Mouse (Mus musculus): Measurements from ENCODE around the gene Zzef1. TPM values are rescaled to one million over a fixed set of nuclear protein-coding genes. Genes with fewer than 3 reads are reported as not detected.

The Zzef1 gene
- polyA plus RNA-seq, 1 experiment from 2014 or later, result 7.2 TPM

- DNase-seq (ENCODE audit: low spot score), result no peak
- Histone ChIP-seq H3K36me3 (ENCODE audit: control insufficient read depth, insufficient read depth, low read length) (no peaks in the 10 kb centered on the region), H3K4me1 (ENCODE audit: control insufficient read depth, insufficient read depth, low read length) (no peaks in the 10 kb centered on the region), H3K4me3 (ENCODE audit: low read depth, low read length) (peak overlapping the region; percentile 98), H3K9ac (ENCODE audit: low read length) (peak overlapping the region; percentile 77), H3K27ac (replicated peaks; ENCODE audit: low read depth, low read length) (no peak overlapping the region), H3K4me2 (ENCODE audit: low read depth, severe bottlenecking) (peak overlapping the region; percentile 82), H3K27me3 (ENCODE audit: control insufficient read depth, insufficient read depth, low read length) (no peaks in the 10 kb centered on the region), H3K9me3 (ENCODE audit: control insufficient read depth, low read length) (no peaks in the 10 kb centered on the region)
- WGBS, result under 1% methylated on average over 39 of the region's 42 CpGs
- no peak; the same call in 1 of the 2 replicates for ATAC-seq (ENCODE audit: insufficient number of reproducible peaks, low FRiP score, low TSS enrichment, low read depth)
Measured at GRCm38 (mm10) chr11:72796296-72796687, 266 bp downstream of the Zzef1 start.

DNA sequence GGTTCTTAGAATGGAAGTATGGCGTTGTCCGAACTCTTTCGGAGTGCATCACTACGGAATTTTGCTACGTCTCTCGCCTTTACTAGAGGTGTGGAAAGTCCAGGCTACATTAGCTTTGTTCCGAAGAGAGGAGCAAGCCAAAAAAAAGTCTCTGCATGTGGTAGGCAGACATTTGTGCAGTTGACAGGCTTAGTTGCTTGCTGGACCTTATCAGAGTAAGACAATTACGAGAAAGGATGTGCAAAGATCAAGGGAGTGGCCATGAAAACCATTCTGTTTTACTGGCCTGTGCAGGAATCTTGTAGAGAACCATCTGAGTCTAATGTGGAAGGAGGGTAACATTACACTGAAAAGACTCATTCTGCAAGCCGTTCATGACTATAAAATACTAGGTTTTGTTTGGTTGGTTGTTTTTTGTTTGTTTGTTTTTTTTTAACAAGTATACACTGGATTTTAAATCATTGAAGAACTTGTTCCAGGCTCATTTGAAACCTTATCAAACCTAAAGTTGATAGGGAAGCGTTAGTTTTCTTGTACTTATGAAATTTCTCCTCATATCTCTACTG lies 830 bp downstream of the Zzef1 start:
- Histone ChIP-seq H3K36me3 (ENCODE audit: control insufficient read depth, insufficient read depth, low read length) (no peaks in the 10 kb centered on the region), H3K9me3 (ENCODE audit: control insufficient read depth, low read length) (no peaks in the 10 kb centered on the region), H3K4me2 (ENCODE audit: low read depth, severe bottlenecking) (peak overlapping the region; percentile 82), H3K27ac (replicated peaks; ENCODE audit: low read depth, low read length) (no peak overlapping the region), H3K9ac (ENCODE audit: low read length) (peak overlapping the region; percentile 77), H3K4me1 (ENCODE audit: control insufficient read depth, insufficient read depth, low read length) (no peaks in the 10 kb centered on the region), H3K27me3 (ENCODE audit: control insufficient read depth, insufficient read depth, low read length) (no peaks in the 10 kb centered on the region), H3K4me3 (ENCODE audit: low read depth, low read length) (peak overlapping the region; percentile 98)
- ATAC-seq (ENCODE audit: insufficient number of reproducible peaks, low FRiP score, low TSS enrichment, low read depth), result no peak
- DNase-seq (ENCODE audit: low spot score), result no peak
- WGBS, result 20% methylated on average over 10 of the region's 10 CpGs

GRCm38 (mm10) chr11:72798112-72798511 lies 2.1 kb downstream of the Zzef1 start:
- Histone ChIP-seq H3K27ac (replicated peaks; ENCODE audit: low read depth, low read length) (no peak overlapping the region), H3K9ac (ENCODE audit: low read length) (no peak overlapping the region), H3K4me2 (ENCODE audit: low read depth, severe bottlenecking) (no peak overlapping the region), H3K4me3 (ENCODE audit: low read depth, low read length) (no peak overlapping the region), H3K27me3 (ENCODE audit: control insufficient read depth, insufficient read depth, low read length) (no peaks in the 10 kb centered on the region), H3K9me3 (ENCODE audit: control insufficient read depth, low read length) (no peaks in the 10 kb centered on the region), H3K36me3 (ENCODE audit: control insufficient read depth, insufficient read depth, low read length) (no peaks in the 10 kb centered on the region), H3K4me1 (ENCODE audit: control insufficient read depth, insufficient read depth, low read length) (no peaks in the 10 kb centered on the region)
- no peak for DNase-seq (ENCODE audit: low spot score)
- no peak for ATAC-seq (ENCODE audit: insufficient number of reproducible peaks, low FRiP score, low TSS enrichment, low read depth)

GRCm38 (mm10) chr11:72801182-72801581 lies 5.2 kb downstream of the Zzef1 start:
- no peaks in the 10 kb centered on the region for H3K9me3 ChIP-seq (ENCODE audit: control insufficient read depth, low read length)
- H3K27me3 ChIP-seq (ENCODE audit: control insufficient read depth, insufficient read depth, low read length), result no peaks in the 10 kb centered on the region
- no peak for DNase-seq (ENCODE audit: low spot score)
- H3K4me1 ChIP-seq (ENCODE audit: control insufficient read depth, insufficient read depth, low read length), result no peaks in the 10 kb centered on the region
- no peak overlapping the region for H3K4me2 ChIP-seq (ENCODE audit: low read depth, severe bottlenecking)
- H3K36me3 ChIP-seq (ENCODE audit: control insufficient read depth, insufficient read depth, low read length), result no peaks in the 10 kb centered on the region
- ATAC-seq (ENCODE audit: insufficient number of reproducible peaks, low FRiP score, low TSS enrichment, low read depth), result no peak
- no peak overlapping the region for H3K9ac ChIP-seq (ENCODE audit: low read length)
- H3K4me3 ChIP-seq (ENCODE audit: low read depth, low read length), result no peak overlapping the region
- no peak overlapping the region for H3K27ac ChIP-seq (replicated peaks; ENCODE audit: low read depth, low read length)

- WGBS, result 80% methylated on average over 3 of the region's 3 CpGs
- DNase-seq (ENCODE audit: low spot score), result no peak
- no peak overlapping the region for H3K4me3 ChIP-seq (ENCODE audit: low read depth, low read length)
Measured at GRCm38 (mm10) chr11:72803038-72803437, 7.0 kb downstream of the Zzef1 start.

DNA sequence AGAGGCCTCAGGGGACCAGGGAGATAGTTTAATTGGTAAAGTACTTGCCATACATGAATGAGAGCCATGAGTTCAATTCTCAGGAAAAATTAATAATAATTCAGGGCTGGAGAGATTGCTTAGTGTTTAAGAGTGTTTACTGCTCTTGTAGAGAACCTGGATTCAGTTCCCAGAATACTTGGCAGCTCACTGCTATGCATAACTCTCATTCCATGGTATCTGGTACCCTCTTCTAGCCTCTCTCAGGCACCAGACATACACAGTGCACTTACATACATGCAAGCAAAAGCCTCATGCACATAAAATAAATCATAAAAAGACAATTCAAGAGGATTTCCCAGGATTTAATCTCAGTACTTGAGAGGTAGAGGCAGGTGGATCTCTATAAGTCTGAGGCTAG lies 8.6 kb downstream of the Zzef1 start:
- no peak overlapping the region for H3K4me2 ChIP-seq (ENCODE audit: low read depth, severe bottlenecking)
- no peak overlapping the region for H3K4me3 ChIP-seq (ENCODE audit: low read depth, low read length)
- no peaks in the 10 kb centered on the region for H3K4me1 ChIP-seq (ENCODE audit: control insufficient read depth, insufficient read depth, low read length)
- no peak overlapping the region for H3K9ac ChIP-seq (ENCODE audit: low read length)
- no peaks in the 10 kb centered on the region for H3K27me3 ChIP-seq (ENCODE audit: control insufficient read depth, insufficient read depth, low read length)
- ATAC-seq (ENCODE audit: insufficient number of reproducible peaks, low FRiP score, low TSS enrichment, low read depth) (no peak), DNase-seq (ENCODE audit: low spot score) (no peak)
- H3K9me3 ChIP-seq (ENCODE audit: control insufficient read depth, low read length), result no peaks in the 10 kb centered on the region
- no peak overlapping the region for H3K27ac ChIP-seq (replicated peaks; ENCODE audit: low read depth, low read length)
- H3K36me3 ChIP-seq (ENCODE audit: control insufficient read depth, insufficient read depth, low read length), result no peaks in the 10 kb centered on the region

More at GRCm38 (mm10) chr11:72803038-72803437, 7.0 kb downstream of the Zzef1 start:
- Histone ChIP-seq H3K27me3 (ENCODE audit: control insufficient read depth, insufficient read depth, low read length) (no peaks in the 10 kb centered on the region), H3K9ac (ENCODE audit: low read length) (no peak overlapping the region), H3K9me3 (ENCODE audit: control insufficient read depth, low read length) (no peaks in the 10 kb centered on the region), H3K27ac (replicated peaks; ENCODE audit: low read depth, low read length) (no peak overlapping the region), H3K4me2 (ENCODE audit: low read depth, severe bottlenecking) (no peak overlapping the region), H3K36me3 (ENCODE audit: control insufficient read depth, insufficient read depth, low read length) (no peaks in the 10 kb centered on the region), H3K4me1 (ENCODE audit: control insufficient read depth, insufficient read depth, low read length) (no peaks in the 10 kb centered on the region)
- no peak for ATAC-seq (ENCODE audit: insufficient number of reproducible peaks, low FRiP score, low TSS enrichment, low read depth)

GRCm38 (mm10) chr11:72805232-72805631 lies 9.2 kb downstream of the Zzef1 start:
- WGBS, result 91% methylated on average over 3 of the region's 3 CpGs
- no peaks in the 10 kb centered on the region for H3K36me3 ChIP-seq (ENCODE audit: control insufficient read depth, insufficient read depth, low read length)
- H3K4me2 ChIP-seq (ENCODE audit: low read depth, severe bottlenecking), result no peak overlapping the region
- no peaks in the 10 kb centered on the region for H3K9me3 ChIP-seq (ENCODE audit: control insufficient read depth, low read length)
- no peaks in the 10 kb centered on the region for H3K4me1 ChIP-seq (ENCODE audit: control insufficient read depth, insufficient read depth, low read length)
- H3K27ac ChIP-seq (replicated peaks; ENCODE audit: low read depth, low read length), result no peak overlapping the region
- ATAC-seq (ENCODE audit: insufficient number of reproducible peaks, low FRiP score, low TSS enrichment, low read depth) (no peak), DNase-seq (ENCODE audit: low spot score) (no peak)
- no peak overlapping the region for H3K4me3 ChIP-seq (ENCODE audit: low read depth, low read length)
- H3K9ac ChIP-seq (ENCODE audit: low read length), result no peak overlapping the region
- no peaks in the 10 kb centered on the region for H3K27me3 ChIP-seq (ENCODE audit: control insufficient read depth, insufficient read depth, low read length)

DNA sequence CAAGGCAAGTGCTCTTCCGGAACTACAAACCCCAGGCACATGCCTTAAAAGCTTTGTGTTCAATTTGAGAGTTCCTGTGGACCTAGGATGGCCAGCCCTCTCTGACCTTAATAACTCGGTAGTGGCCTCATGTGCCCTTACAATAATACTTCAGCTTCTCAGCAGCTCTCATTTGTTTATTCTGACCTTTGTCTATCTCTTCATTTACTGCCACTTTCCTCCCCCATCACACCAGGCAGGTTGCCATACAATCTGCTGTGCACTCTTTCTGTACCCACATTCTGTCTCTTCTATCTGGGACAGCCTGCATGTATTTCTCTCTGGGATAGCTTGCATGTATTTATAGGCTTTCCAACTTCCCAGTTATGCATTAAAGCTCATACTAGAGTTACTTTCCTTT lies 10.5 kb downstream of the Zzef1 start:
- H3K4me1 ChIP-seq (ENCODE audit: control insufficient read depth, insufficient read depth, low read length), result no peaks in the 10 kb centered on the region
- no peaks in the 10 kb centered on the region for H3K9me3 ChIP-seq (ENCODE audit: control insufficient read depth, low read length)
- no peaks in the 10 kb centered on the region for H3K36me3 ChIP-seq (ENCODE audit: control insufficient read depth, insufficient read depth, low read length)
- no peak for DNase-seq (ENCODE audit: low spot score)
- no peak overlapping the region for H3K4me3 ChIP-seq (ENCODE audit: low read depth, low read length)
- no peak for ATAC-seq (ENCODE audit: insufficient number of reproducible peaks, low FRiP score, low TSS enrichment, low read depth)
- 76% methylated on average over 2 of the region's 2 CpGs for WGBS
- H3K4me2 ChIP-seq (ENCODE audit: low read depth, severe bottlenecking), result no peak overlapping the region
- H3K27ac ChIP-seq (replicated peaks; ENCODE audit: low read depth, low read length), result no peak overlapping the region
- H3K27me3 ChIP-seq (ENCODE audit: control insufficient read depth, insufficient read depth, low read length), result no peaks in the 10 kb centered on the region
- H3K9ac ChIP-seq (ENCODE audit: low read length), result no peak overlapping the region

GRCm38 (mm10) chr11:72807992-72808391 lies 12.0 kb downstream of the Zzef1 start:
- H3K4me1 ChIP-seq (ENCODE audit: control insufficient read depth, insufficient read depth, low read length), result no peaks in the 10 kb centered on the region
- H3K4me2 ChIP-seq (ENCODE audit: low read depth, severe bottlenecking), result no peak overlapping the region
- H3K4me3 ChIP-seq (ENCODE audit: low read depth, low read length), result no peak overlapping the region
- H3K36me3 ChIP-seq (ENCODE audit: control insufficient read depth, insufficient read depth, low read length), result no peaks in the 10 kb centered on the region
- DNase-seq (ENCODE audit: low spot score) (no peak), ATAC-seq (ENCODE audit: insufficient number of reproducible peaks, low FRiP score, low TSS enrichment, low read depth) (no peak)
- no peaks in the 10 kb centered on the region for H3K27me3 ChIP-seq (ENCODE audit: control insufficient read depth, insufficient read depth, low read length)
- WGBS, result 82% methylated on average over 4 of the region's 4 CpGs
- no peaks in the 10 kb centered on the region for H3K9me3 ChIP-seq (ENCODE audit: control insufficient read depth, low read length)
- no peak overlapping the region for H3K9ac ChIP-seq (ENCODE audit: low read length)
- no peak overlapping the region for H3K27ac ChIP-seq (replicated peaks; ENCODE audit: low read depth, low read length)

Measured in limb, embryonic 11.5 days (tissue).